Comparison of ENCODE assay signal across 14 mouse cellular contexts in the genomic region with DNA sequence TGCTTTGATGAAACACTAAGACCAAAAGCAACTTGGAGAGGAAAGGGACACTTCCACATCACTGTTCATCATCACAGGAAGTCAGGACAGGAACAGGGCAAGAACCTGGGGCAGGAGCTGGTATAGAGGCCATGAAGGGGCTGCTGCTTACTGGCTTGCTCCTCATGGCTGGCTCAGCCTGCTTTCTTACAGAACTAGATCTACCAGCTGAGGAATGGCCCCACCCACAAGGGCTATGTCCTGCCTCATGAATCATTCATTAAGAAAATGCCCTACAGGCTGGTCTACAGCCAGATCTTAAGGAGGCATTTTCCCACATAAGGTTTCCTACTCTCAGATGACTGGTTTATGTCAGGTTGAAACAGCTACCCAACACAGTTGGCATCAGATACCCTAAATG.
DNase-seq lines count a peak whose midpoint lies in the region; ATAC-seq and TF ChIP-seq lines count a peak whose summit lies in the region.
"Had no signal": no experiment of that assay in that cellular context is flagged by ENCODE, and none has a peak within 500 bp of the region (broad histone marks: within the 10 kb centered on the region; RNA-seq: fewer than 3 reads in every experiment).

No protein-coding gene starts in this region.

- DNase-seq in lung, postnatal 36 days: peak; percentile 23
- no peak for DNase-seq in lung, adult 2 months
- peak; percentile 57 for DNase-seq in R1 (ENCODE audit: low read depth, low spot score)
- DNase-seq in kidney, adult 8-10 months: peak; percentile 47 to 68
- no peak for DNase-seq in heart, adult 8-10 months (ENCODE audit: low spot score)
- no peak for DNase-seq in right cerebral cortex, postnatal 36 days (ENCODE audit: low spot score in 2 of 2)
- DNase-seq: adrenal gland, postnatal 25 days; gastrocnemius, postnatal 25 days; thymus, adult 18-20 months had no signal

- no peak overlapping the region for H3K4me3 ChIP-seq in lung, adult 2 months (replicated peaks; ENCODE audit: extremely low read depth, low read depth, low read length)
- H3K4me3 ChIP-seq in stomach, embryonic 16.5 days (replicated peaks; ENCODE audit: low read length): no peak overlapping the region
- H3K4me3 ChIP-seq: erythroblast, embryonic 14.5 days; limb, embryonic 15.5 days; neural tube, embryonic 15.5 days had no signal

- 0 out of 2 replicates have a peak overlapping the region, but pooled peaks have one; percentile 6 for H3K27ac ChIP-seq in stomach, embryonic 16.5 days (ENCODE audit: low read length)
- H3K27ac ChIP-seq: hindbrain, embryonic 14.5 days; limb, embryonic 15.5 days; neural tube, embryonic 15.5 days had no signal

- H3K27me3 ChIP-seq in stomach, embryonic 16.5 days (ENCODE audit: control insufficient read depth, insufficient read depth, low read length): no peaks in the 10 kb centered on the region
- H3K27me3 ChIP-seq: limb, embryonic 15.5 days; neural tube, embryonic 15.5 days had no signal

- H3K9ac ChIP-seq in stomach, embryonic 16.5 days (ENCODE audit: low read length): no peak overlapping the region
- H3K9ac ChIP-seq: hindbrain, embryonic 14.5 days; limb, embryonic 15.5 days; neural tube, embryonic 15.5 days had no signal

- no peaks in the 10 kb centered on the region for H3K9me3 ChIP-seq in stomach, embryonic 16.5 days (replicated peaks; ENCODE audit: control insufficient read depth, low read length)
- H3K9me3 ChIP-seq: limb, embryonic 15.5 days; neural tube, embryonic 15.5 days had no signal

- H3K36me3 ChIP-seq in stomach, embryonic 16.5 days (ENCODE audit: control insufficient read depth, insufficient read depth, low read length): no peaks in the 10 kb centered on the region
- H3K36me3 ChIP-seq: neural tube, embryonic 15.5 days had no signal

- peak; percentile 53; the same call in 1 of the 2 replicates for ATAC-seq in stomach, embryonic 16.5 days (ENCODE audit: insufficient read depth, low FRiP score)

- H3K4me1 ChIP-seq in lung, adult 2 months (ENCODE audit: control insufficient read depth, insufficient read depth, low read length): no peaks in the 10 kb centered on the region
- H3K4me1 ChIP-seq in stomach, embryonic 16.5 days (ENCODE audit: control insufficient read depth, insufficient read depth, low read length): no peaks in the 10 kb centered on the region
- H3K4me1 ChIP-seq: limb, embryonic 15.5 days had no signal

- TF ChIP-seq POLR2A in lung, adult 2 months (IDR thresholded peaks at IDR 0.05; ENCODE audit: borderline replicate concordance, extremely low read depth, low read depth, low read length): no peak

- no peak overlapping the region for H3K4me2 ChIP-seq in stomach, embryonic 16.5 days (ENCODE audit: low read depth, low read length)
- H3K4me2 ChIP-seq: hindbrain, embryonic 14.5 days; limb, embryonic 15.5 days; neural tube, embryonic 15.5 days had no signal

- TF ChIP-seq CTCF in lung, adult 2 months (IDR thresholded peaks at IDR 0.05; ENCODE audit: insufficient read depth, low read length): no peak

Comparison
In these comparisons a context has a peak if more than half of its experiments do, and no peak if none do; other contexts are left out.
1. DNase-seq: peak in lung, postnatal 36 days (single experiment), R1 (single experiment) and kidney, adult 8-10 months (2 of 2); none in lung, adult 2 months (single experiment), heart, adult 8-10 months (single experiment) and right cerebral cortex, postnatal 36 days (0 of 2).